Mouse (Mus musculus) kidney, embryonic 15.5 days (tissue): ENCODE data around the gene Cd163l1. TPM values are rescaled to one million over a fixed set of nuclear protein-coding genes. Genes with fewer than 3 reads are reported as not detected.

Source experiments
- ATAC-seq: fragments of 200-750 bp; cut with Nextera tagmentation; replicated peaks from 2 replicates; pipeline ENCODE4 v1.8.0; 2017; ENCODE audit warnings: moderate TSS enrichment; ENCODE audit not compliant: low FRiP score
- H3K27ac ChIP-seq: fragments of 300-500 bp; sonication (generic); 2 replicates; pipeline ENCODE4 v1.5.1; 2015; ENCODE audit warnings: mild to moderate bottlenecking, inconsistent platforms
- H3K27me3 ChIP-seq: fragments of 300-500 bp; sonication (generic); 2 replicates; pipeline ENCODE4 v1.6.1; 2015; ENCODE audit warnings: inconsistent platforms
- H3K36me3 ChIP-seq: fragments of 300-500 bp; sonication (generic); 2 replicates; pipeline ENCODE4 v1.6.1; 2015; ENCODE audit warnings: inconsistent platforms
- H3K4me1 ChIP-seq: fragments of 300-500 bp; sonication (generic); 2 replicates; pipeline ENCODE4 v1.6.1; 2015; ENCODE audit warnings: inconsistent platforms
- H3K4me2 ChIP-seq: fragments of 300-500 bp; sonication (generic); 2 replicates; pipeline ENCODE4 v1.6.1; 2015; ENCODE audit warnings: moderate library complexity, mild to moderate bottlenecking, inconsistent platforms
- H3K4me3 ChIP-seq: fragments of 300-500 bp; sonication (generic); replicated peaks from 2 replicates; pipeline ENCODE4 v1.5.1; 2015; ENCODE audit warnings: mild to moderate bottlenecking, inconsistent platforms
- H3K9ac ChIP-seq: fragments of 300-500 bp; sonication (generic); 2 replicates; pipeline ENCODE4 v1.6.1; 2015; ENCODE audit warnings: mild to moderate bottlenecking, inconsistent platforms
- H3K9me3 ChIP-seq: fragments of 300-500 bp; sonication (generic); replicated peaks from 2 replicates; pipeline ENCODE4 v1.6.1; 2016; ENCODE audit warnings: inconsistent platforms
- WGBS: fragments of 180-500 bp; shearing (Covaris S2); methylation state at CpG from one replicate; pipeline ENCODE4 v1.1.7; 2015; ENCODE audit warnings: mixed read lengths; 5-methylcytosine and 5-hydroxymethylcytosine counted together
- polyA plus RNA-seq: library from polyadenylated mRNA; unstranded; fragments of >200 nt; fragmentation: Nextera tagmentation; extraction: Ambion mirVana; gene quantifications from 2 replicates; pipeline ENCODE4 v1.2.1, GENCODE M21; 2015

Gene Cd163l1
- not detected in 2 replicates for polyA plus RNA-seq

DNA sequence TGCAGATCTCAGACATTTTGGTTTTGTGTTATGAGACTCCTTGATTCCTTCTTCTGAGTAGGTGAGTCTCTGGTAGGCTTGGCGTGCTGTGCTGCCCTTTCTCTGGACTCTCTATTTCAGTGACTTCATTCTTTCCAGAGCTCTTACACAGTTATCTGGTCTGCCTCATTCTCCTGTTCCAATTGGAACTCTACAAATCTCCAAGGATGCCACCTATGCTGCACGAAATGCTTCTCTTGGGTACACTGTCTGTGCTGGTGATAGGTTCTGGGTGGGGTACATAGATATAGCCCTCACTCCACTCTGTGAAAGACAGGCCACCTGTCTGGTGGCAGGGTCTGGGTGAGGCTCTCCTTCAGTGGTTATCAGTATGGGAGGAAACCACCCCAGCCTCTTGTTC lies at the start of gene Cd163l1:
Cd163l1 (plus strand) TSS at position 301 of the 400 bp plus-strand sequence.
- Histone ChIP-seq H3K27ac (no peak within 1 kb of the TSS), H3K9me3 (no peaks in the 10 kb centered on the region), H3K4me3 (no peak within 1 kb of the TSS), H3K4me1 (no peaks in the 10 kb centered on the region), H3K9ac (no peak within 1 kb of the TSS), H3K36me3 (no peaks in the 10 kb centered on the region), H3K4me2 (no peak within 1 kb of the TSS), H3K27me3 (0 out of 2 replicates have a peak, but pooled peaks cover 2% of the 10 kb centered on the region)
- ATAC-seq, result no peak
- 82% methylated on average over 2 of the region's 2 CpGs for WGBS

DNA sequence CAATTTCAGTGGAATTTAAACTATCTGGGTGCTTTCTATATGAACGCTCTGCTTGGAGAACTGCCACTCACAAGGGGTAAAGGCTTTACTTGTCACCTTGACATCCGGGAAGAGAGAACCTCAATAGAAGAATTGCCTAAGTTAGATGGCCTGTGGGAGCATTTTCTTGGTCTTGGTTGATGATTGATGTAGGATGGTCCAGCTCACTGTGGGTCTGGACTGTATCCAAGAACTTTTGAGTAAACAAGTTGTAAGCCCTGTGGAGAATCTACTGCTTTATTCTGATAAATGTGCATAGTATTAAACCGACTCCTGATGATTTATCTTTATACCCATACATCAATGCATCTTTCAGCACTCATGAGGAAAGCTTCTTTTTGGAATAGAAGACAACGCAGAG lies 48.7 kb upstream of the Cd163l1 start:
- Histone ChIP-seq H3K27me3 (no peaks in the 10 kb centered on the region), H3K9ac (no peak overlapping the region), H3K4me3 (no peak overlapping the region), H3K36me3 (no peaks in the 10 kb centered on the region), H3K4me2 (no peak overlapping the region), H3K9me3 (no peaks in the 10 kb centered on the region), H3K4me1 (no peaks in the 10 kb centered on the region), H3K27ac (no peak overlapping the region)
- no peak for ATAC-seq
- WGBS, result 67% methylated on average over 4 of the region's 4 CpGs

DNA sequence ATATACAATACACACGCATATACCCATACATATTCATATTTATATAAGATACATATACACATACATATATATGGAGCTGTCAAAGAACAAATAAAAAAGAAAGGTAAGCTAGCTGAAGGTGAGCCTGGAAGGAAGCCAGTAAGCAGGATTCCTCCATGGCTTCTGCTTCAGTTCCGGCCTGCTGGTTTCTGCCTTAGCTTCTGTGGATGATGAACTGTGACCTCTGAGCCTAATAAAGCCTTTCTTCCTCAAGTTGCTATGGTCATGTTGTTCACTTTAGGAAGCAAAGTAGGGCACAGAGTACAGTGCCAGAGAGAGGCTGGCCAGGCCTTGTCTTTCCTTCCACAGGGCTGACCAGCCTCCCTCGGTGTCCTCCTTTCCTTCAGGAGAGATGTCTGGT lies 47.2 kb upstream of the Cd163l1 start:
- H3K9ac ChIP-seq, result no peak overlapping the region
- no peaks in the 10 kb centered on the region for H3K36me3 ChIP-seq
- ATAC-seq, result no peak
- H3K27ac ChIP-seq, result no peak overlapping the region
- WGBS, result 91% methylated on average over 3 of the region's 3 CpGs
- no peak overlapping the region for H3K4me2 ChIP-seq
- no peaks in the 10 kb centered on the region for H3K9me3 ChIP-seq
- no peak overlapping the region for H3K4me3 ChIP-seq
- H3K4me1 ChIP-seq, result no peaks in the 10 kb centered on the region
- no peaks in the 10 kb centered on the region for H3K27me3 ChIP-seq

DNA sequence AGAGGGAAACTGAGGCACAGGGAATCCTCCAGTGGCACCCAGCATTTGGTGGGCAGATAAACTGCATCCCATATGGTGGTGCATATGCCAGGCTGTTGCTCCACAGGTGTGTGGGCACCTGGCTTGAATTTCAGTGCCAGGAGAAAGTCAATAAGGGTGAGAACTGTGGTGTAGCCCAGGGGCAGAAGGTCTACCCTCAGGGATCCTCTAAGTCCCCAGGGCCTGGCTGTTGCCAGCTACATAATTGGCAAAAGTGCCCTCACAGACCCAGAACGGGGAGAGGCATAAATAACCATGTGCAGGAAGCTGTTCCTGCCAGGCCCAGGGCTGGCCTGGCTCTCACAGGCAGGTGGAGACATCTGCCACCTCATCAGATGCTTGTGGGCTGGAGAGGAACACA lies 45.1 kb upstream of the Cd163l1 start, which contains the start of gene Olfr523:
Olfr523 (plus strand) TSS at position 282 of the 400 bp plus-strand sequence.
- Histone ChIP-seq H3K9me3 (no peaks in the 10 kb centered on the region), H3K9ac (no peak within 1 kb of the TSS), H3K27ac (no peak within 1 kb of the TSS), H3K4me2 (no peak within 1 kb of the TSS), H3K27me3 (no peaks in the 10 kb centered on the region), H3K36me3 (no peaks in the 10 kb centered on the region), H3K4me1 (no peaks in the 10 kb centered on the region), H3K4me3 (no peak within 1 kb of the TSS)
- 36% methylated on average over 1 of the region's 1 CpGs for WGBS
- no peak for ATAC-seq

DNA sequence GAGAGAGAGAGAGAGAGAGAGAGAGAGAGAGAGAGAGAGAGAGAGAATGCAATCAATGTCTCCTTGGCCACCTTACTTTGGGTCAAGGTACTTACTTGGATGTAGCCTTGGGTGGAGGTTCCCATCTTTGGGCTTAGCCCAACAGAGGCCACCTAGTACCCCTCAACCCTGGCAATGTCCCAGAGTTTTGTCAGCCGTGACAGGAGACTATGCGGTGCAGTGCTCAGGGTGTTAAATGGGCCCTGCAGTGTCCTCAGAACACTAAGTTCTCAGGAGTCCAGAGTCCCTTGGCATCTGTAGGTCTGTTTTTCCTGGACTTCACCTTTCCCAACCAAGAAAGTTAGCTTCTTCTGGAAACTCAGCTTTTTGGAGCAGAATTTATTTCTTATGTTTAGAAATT lies 38.9 kb upstream of the Cd163l1 start:
- Histone ChIP-seq H3K27ac (no peak overlapping the region), H3K4me2 (no peak overlapping the region), H3K27me3 (peaks cover 4% of the 10 kb centered on the region; the same call in 1 of the 2 replicates), H3K4me1 (no peaks in the 10 kb centered on the region), H3K9me3 (no peaks in the 10 kb centered on the region), H3K9ac (no peak overlapping the region), H3K36me3 (no peaks in the 10 kb centered on the region), H3K4me3 (no peak overlapping the region)
- 78% methylated on average over 2 of the region's 2 CpGs for WGBS
- ATAC-seq, result no peak

DNA sequence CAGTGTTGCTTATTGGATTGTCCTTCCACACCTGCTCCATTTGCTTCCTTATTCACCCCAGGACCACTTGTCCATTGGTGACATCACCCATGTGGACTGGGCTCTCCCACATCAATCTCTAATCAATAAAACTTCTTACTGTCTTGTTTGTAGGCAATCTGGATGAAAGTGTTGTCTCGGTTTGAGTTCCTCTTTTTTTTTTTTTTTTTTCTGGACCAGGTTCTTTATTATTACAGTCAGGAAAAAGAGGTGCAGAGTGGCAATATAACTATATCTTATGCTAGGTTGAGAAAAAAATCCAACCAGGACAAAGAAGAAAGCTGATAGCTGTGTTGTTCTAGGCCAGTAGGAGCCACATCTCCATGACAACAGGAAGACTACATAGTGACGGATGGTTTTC lies 37.4 kb upstream of the Cd163l1 start:
- Histone ChIP-seq H3K4me1 (no peaks in the 10 kb centered on the region), H3K27ac (no peak overlapping the region), H3K9me3 (no peaks in the 10 kb centered on the region), H3K27me3 (peaks cover 4% of the 10 kb centered on the region; the same call in 1 of the 2 replicates), H3K4me2 (no peak overlapping the region), H3K4me3 (no peak overlapping the region), H3K36me3 (no peaks in the 10 kb centered on the region), H3K9ac (no peak overlapping the region)
- ATAC-seq, result no peak
- WGBS, result 64% methylated on average over 2 of the region's 2 CpGs

DNA sequence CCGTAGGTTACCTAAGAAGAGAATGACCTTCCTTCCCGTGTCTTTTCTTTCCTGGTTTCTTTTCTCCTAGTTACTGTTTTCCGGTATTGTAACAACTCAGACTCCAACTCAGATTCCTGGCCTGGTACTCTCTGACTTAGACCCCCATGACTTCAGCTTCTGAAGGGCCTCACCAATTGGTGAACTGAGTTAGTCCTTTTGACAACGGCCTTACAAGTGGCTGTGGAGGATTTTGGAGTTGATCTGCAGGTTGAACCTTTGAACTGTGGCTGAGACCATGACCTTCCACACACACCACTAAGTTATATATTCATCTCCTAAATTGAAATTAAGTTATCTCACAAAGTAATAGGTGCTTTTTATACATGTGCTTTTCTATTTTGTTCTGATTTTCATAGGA lies 33.9 kb upstream of the Cd163l1 start:
- Histone ChIP-seq H3K9ac (no peak overlapping the region), H3K4me2 (no peak overlapping the region), H3K27me3 (peaks cover 7% of the 10 kb centered on the region; the same call in 1 of the 2 replicates), H3K36me3 (no peaks in the 10 kb centered on the region), H3K4me1 (no peaks in the 10 kb centered on the region), H3K4me3 (no peak overlapping the region), H3K9me3 (no peaks in the 10 kb centered on the region), H3K27ac (no peak overlapping the region)
- ATAC-seq, result no peak
- 79% methylated on average over 4 of the region's 4 CpGs for WGBS

DNA sequence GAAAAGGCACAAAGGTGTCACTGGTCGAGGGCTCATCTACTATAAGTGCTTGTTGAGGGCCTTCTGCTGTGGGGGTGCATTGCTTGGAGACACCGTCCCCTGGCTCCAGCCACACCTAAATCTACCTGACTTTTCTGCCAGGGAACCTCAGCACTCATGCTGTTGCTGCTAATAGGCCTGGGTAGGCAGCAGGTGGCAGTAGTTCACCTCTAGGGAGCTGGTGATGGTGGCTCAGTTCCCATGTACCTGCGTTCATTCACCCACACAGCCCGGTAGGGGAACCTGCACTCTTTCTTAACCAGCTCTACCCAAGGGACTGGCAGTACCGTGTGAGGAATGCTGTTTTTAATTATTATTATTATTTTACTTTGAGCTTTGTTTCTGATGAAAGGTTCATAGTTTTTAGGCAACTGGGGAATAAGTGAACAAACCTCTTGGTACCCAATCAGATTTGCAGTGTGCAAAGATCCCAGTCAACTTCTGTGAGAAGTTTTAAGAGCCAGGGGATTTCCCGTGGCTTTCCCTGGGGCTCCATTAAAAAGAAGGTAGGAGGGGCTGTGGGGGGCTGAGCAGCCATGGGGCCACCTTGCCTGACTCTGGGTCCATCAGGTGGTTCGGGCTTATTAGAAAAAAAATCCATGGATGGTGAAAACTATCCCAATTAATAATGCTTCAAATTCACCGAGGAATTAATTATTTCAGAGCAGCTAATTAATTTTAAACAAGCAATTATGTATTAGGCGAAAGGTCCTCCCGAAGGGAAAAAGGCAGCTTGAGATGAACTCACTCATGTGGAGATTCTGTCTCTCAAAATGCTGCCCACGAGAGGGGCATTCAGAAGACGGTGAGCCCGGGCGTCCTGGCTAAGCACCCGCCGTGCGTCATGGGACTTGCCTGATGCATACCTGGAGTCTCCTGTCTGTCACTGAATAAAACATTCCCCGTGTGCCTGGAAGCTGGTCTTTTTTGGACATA lies 31.1 kb upstream of the Cd163l1 start:
- WGBS, result 67% methylated on average over 18 of the region's 18 CpGs
- H3K36me3 ChIP-seq, result no peaks in the 10 kb centered on the region
- no peak overlapping the region for H3K4me3 ChIP-seq
- H3K27ac ChIP-seq, result no peak overlapping the region
- no peak overlapping the region for H3K4me2 ChIP-seq
- no peak overlapping the region for H3K9ac ChIP-seq
- H3K4me1 ChIP-seq, result no peaks in the 10 kb centered on the region
- no peaks in the 10 kb centered on the region for H3K9me3 ChIP-seq
- peaks cover 7% of the 10 kb centered on the region; the same call in 1 of the 2 replicates for H3K27me3 ChIP-seq
- no peak for ATAC-seq

DNA sequence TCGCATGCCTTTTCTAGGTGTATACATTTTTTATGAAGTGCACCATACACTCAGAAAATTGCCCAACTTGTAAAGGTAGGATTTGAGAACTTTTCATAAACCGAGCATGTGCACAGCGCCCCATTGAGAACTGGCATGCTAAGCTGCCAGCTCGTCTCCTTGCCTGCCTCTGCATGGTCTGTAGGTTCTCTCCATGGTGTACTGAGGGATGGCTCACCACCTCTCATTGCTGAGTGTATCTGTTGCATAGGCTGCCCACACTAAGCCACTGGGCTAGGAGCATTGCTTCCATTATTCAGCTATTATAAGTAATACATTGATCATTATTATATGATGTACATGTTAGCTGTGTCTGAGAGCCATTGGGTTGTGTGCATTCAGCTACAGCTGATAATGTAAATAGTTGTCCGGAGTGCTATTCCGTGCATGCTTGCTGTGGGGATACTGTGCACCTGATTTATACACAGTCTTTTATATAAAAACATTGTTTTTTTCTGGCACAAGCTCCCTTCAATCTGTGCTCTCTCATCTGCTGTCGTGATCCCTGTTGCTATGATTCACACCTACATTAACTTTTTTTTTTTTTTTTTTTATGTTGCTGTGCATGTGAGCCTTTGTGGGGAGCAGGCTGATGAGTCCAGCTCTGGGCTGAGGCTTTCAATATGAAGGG lies 30.2 kb upstream of the Cd163l1 start:
- Histone ChIP-seq H3K27me3 (peaks cover 7% of the 10 kb centered on the region; the same call in 1 of the 2 replicates), H3K9me3 (no peaks in the 10 kb centered on the region), H3K4me2 (no peak overlapping the region), H3K36me3 (no peaks in the 10 kb centered on the region), H3K4me3 (no peak overlapping the region), H3K9ac (no peak overlapping the region), H3K4me1 (no peaks in the 10 kb centered on the region), H3K27ac (no peak overlapping the region)
- ATAC-seq, result no peak
- WGBS, result 79% methylated on average over 7 of the region's 7 CpGs

DNA sequence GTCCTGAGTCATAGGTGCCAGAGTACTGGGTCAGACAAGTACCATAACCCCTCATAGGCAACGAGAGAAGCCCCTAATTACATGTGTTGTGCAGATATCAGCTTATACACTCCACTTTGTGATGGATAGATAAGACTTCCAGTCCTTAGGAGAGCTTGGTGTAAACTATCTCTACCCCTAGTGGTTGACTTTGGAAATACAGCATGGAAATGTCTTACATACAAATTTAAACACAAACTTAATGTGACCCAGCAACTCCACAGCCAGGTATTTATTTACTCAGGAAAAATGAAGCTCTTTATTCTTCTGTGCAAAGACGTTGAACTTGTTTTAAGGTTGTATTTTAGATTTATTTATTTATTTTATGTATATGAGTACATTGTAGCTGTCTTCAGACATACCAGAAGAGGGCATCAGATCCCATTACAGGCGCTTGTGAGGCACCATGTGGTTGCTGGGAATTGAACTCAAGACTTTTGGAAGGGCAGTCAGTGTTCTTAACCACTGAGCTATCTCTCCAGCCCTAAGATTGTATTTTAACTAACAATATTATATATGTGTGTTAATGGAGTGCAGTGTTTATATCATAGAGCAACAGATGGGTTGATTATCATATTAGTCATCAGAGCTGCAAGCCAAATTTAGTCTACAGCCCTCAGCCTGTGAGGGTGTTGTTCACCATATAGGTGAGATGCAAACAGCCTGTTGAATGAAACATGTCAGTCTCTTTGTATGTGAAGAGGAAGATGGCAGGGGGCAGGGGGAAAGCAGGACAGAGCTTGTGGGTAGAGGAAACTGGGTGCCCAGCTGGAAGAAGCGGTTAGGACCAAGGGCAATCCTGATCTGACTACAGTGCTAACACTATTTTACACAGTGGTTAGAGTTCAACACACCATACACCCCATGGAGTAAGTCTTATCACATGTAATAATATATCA lies 29.4 kb upstream of the Cd163l1 start:
- no peaks in the 10 kb centered on the region for H3K36me3 ChIP-seq
- no peak for ATAC-seq
- H3K27me3 ChIP-seq, result peaks cover 7% of the 10 kb centered on the region; the same call in 1 of the 2 replicates
- H3K27ac ChIP-seq, result no peak overlapping the region
- WGBS, result 63% methylated on average over 4 of the region's 4 CpGs
- no peaks in the 10 kb centered on the region for H3K9me3 ChIP-seq
- no peaks in the 10 kb centered on the region for H3K4me1 ChIP-seq
- no peak overlapping the region for H3K4me3 ChIP-seq
- no peak overlapping the region for H3K4me2 ChIP-seq
- H3K9ac ChIP-seq, result no peak overlapping the region

DNA sequence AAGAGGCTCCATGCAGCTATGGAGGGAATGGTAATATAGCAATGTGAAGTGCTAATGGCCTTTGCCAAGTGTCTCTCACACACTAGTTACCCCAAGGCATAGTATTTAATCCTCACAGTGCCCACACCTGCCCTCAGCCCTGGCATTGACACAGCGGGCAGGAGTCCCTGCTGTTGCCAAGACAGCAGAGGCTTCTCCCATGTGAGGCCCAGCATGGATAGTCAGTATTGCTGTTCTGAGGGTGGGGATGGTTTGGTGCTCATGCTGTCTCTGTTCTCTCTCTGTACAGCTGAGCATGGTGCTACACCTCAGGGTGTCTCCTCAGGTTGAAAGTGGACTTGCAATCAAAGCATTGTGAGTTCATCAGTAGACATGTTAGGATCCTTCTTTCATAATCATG lies 27.6 kb upstream of the Cd163l1 start:
- no peak overlapping the region for H3K4me2 ChIP-seq

More for the DNA sequence above, 27.6 kb upstream of the Cd163l1 start:
- no peak overlapping the region for H3K4me3 ChIP-seq
- H3K36me3 ChIP-seq, result no peaks in the 10 kb centered on the region
- H3K4me1 ChIP-seq, result no peaks in the 10 kb centered on the region
- 0 out of 2 replicates have a peak, but pooled peaks cover 3% of the 10 kb centered on the region for H3K27me3 ChIP-seq
- ATAC-seq, result no peak
- WGBS, result 100% methylated on average over 1 of the region's 1 CpGs
- no peak overlapping the region for H3K9ac ChIP-seq
- no peaks in the 10 kb centered on the region for H3K9me3 ChIP-seq
- no peak overlapping the region for H3K27ac ChIP-seq
